Mouse (Mus musculus): ENCODE measurements around the gene Gm27027. TPM values are rescaled to one million over a fixed set of nuclear protein-coding genes. Genes with fewer than 3 reads are reported as not detected.

The Gm27027 gene
- total RNA-seq (2021), result not detected
- long read RNA-seq, experiment 1, result 0 reads
- long read RNA-seq, experiment 2, result 0 reads

DNA sequence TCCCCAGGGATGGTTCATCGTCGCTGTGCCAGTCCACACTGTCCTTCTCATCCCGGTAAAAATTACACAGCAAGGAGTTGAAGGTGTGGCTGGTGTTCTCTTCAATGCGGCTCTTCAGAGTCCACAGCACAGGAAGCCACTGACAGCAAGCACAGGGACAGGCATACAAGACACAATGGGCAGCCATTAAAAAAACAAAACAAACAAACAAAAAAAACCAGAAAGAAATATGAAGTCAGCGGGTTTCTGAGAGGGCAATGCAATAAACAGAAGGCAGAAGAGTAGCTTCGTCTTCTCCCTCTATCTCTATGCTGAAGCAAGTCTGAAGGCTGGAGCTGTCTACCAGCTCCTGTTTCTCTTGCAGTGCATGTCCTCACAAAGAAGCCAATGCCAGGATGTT lies at the start of gene Gm27027:
Gene Gm27027, minus strand, starts transcription at position 101 of the 400 bp plus-strand sequence.
- no peak for TF ChIP-seq CTCF (conservative IDR thresholded peaks at IDR 0.05)

DNA sequence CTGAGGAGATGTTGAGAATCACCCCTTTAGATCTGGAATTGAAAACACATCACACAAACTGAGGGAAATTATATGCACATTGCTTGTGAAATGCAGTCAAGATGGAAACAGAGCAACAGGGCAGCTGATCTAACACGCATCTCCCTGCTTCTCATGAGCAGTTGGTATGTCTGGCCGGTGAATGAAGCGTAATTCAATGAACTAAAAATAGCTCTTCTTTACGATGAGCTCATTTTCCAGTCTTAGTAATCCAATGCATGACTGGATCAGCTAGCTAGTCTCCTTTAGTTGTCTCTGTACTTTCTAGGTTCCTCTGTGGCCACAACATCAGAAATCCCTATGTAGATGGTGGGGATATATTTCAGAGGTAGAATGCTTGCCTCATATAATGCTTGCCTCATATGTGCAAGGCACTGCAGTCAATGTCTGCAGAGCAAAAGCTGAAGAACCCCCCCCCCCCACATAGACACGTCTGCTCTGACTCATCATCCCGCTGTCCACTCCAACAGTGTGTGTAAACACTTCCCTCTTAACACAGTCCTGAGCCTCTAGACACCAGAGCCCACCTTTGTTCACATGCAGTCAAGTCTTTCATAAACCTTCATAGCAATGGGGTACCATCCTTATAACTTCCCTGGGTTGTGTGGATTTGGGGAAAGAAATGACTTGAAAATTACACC lies 49.4 kb upstream of the Gm27027 start:
- no peak for TF ChIP-seq CTCF (conservative IDR thresholded peaks at IDR 0.05)
- DNase-seq (ENCODE audit: low spot score in 2 of 2), result no peak
- no peak overlapping the region for H3K27ac ChIP-seq
- no peak overlapping the region for H3K4me3 ChIP-seq

More for the DNA sequence above, at the start of gene Gm27027:
- no peak within 1 kb of the TSS for H3K27ac ChIP-seq
- no peak for DNase-seq (ENCODE audit: low spot score in 2 of 2)
- H3K4me3 ChIP-seq, result no peak within 1 kb of the TSS

DNA sequence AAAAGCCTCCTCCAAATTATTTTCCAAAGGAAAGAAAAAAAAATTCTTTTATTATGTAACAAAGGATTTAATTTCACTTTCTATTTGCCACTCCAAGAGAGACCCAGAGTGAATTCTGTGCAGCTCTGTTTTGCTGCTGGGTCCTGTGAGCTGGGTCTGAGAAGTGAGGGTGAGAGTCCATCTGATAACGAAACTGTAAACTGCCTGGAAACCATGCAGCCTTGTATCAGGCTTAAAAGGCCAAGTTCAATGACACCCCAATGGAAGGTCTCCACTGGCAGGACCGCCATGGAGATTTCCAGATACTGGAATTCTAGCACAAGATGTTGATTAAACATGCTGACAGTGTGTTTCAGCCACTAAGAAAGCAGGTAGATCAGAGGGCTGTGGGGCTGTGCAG lies 48.0 kb upstream of the Gm27027 start:
- Histone ChIP-seq H3K27ac (peak overlapping the region; percentile 91), H3K4me3 (peak overlapping the region; percentile 48)
- no peak for TF ChIP-seq CTCF (conservative IDR thresholded peaks at IDR 0.05)
- no peak for DNase-seq (ENCODE audit: low spot score in 2 of 2)

DNA sequence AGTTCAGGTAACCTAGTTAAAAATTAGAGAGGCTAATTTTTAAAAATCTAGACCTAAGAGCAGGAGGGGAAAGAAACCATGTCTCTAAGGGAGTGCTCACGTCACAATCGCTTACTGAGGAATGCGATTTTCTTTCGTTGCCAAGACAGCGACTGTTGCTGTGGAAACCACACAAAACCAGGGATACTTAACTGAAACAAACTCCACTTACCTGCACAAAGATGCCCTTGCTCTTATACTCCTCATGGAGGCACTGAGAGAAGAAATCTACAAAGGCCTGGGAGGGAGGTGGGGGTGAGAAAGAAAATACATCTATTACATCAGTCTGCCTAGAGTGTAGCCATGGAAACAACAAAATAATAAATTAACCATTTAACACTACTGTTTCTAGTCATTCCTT lies 47.5 kb upstream of the Gm27027 start:
- TF ChIP-seq CTCF (conservative IDR thresholded peaks at IDR 0.05), result no peak
- peak overlapping the region; percentile 48 for H3K4me3 ChIP-seq
- H3K27ac ChIP-seq, result peak overlapping the region; percentile 91

DNA sequence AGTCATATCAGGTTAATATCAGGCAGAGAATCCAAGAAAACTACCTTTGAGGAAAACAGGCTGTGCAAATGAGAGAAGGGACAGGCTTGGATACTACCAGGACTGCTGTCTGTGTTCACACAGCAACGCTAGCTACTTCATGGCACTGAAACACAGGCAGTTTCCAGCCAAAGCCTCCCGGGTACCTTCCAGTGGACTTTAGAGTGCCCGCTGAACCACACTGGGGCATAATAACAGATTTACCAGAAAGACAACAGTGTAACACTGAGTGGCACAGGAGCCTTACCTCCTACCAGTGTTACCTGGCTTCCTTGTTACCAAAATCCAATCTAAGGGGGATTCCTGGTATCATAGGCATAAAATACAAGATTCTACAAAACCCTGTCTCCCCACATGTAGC lies 46.3 kb upstream of the Gm27027 start:
- Histone ChIP-seq H3K27ac (no peak overlapping the region), H3K4me3 (peak overlapping the region; percentile 48; the same call in 1 of the 2 replicates)
- no peak for DNase-seq (ENCODE audit: low spot score in 2 of 2)
- TF ChIP-seq CTCF (conservative IDR thresholded peaks at IDR 0.05), result no peak

More for the DNA sequence above, 47.5 kb upstream of the Gm27027 start:
- peak; percentile 30 to 37 for DNase-seq (ENCODE audit: low spot score in 2 of 2)

DNA sequence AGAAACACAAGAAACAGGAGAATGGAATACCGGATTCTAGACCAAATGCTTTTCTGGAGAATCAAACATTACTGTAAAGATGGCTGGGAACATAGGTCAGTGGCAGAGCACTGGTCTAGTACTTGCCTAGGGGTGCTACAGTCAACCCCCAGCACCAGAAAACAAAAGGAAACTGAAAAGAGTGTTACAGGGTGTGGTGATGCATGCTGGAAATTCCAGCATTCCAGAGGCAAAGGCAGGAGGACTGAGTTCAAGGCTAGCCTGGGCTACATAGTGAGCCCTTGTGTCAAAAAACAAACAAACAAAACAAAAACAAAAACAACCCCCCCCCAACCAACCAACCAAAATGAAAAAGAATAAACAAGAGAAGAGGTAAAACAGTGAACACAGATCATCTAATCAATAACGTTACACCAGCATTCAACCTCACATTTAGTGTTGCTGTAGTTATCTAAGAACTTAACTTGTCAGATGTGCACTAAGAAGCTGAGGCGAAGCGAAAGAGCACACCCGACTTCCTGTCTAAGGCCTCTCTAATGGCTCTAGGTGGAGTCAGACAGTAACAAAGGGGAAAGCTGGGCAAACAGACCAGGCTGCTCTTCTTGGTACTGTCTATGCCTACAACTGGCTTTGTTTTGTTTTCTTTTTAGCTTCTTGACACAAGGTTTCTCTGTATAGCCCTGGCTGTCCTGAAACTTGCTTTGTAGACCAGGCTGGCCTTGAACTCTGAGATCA lies 44.4 kb upstream of the Gm27027 start:
- no peak overlapping the region for H3K27ac ChIP-seq
- no peak for TF ChIP-seq CTCF (conservative IDR thresholded peaks at IDR 0.05)
- no peak overlapping the region for H3K4me3 ChIP-seq
- no peak for DNase-seq (ENCODE audit: low spot score in 2 of 2)

DNA sequence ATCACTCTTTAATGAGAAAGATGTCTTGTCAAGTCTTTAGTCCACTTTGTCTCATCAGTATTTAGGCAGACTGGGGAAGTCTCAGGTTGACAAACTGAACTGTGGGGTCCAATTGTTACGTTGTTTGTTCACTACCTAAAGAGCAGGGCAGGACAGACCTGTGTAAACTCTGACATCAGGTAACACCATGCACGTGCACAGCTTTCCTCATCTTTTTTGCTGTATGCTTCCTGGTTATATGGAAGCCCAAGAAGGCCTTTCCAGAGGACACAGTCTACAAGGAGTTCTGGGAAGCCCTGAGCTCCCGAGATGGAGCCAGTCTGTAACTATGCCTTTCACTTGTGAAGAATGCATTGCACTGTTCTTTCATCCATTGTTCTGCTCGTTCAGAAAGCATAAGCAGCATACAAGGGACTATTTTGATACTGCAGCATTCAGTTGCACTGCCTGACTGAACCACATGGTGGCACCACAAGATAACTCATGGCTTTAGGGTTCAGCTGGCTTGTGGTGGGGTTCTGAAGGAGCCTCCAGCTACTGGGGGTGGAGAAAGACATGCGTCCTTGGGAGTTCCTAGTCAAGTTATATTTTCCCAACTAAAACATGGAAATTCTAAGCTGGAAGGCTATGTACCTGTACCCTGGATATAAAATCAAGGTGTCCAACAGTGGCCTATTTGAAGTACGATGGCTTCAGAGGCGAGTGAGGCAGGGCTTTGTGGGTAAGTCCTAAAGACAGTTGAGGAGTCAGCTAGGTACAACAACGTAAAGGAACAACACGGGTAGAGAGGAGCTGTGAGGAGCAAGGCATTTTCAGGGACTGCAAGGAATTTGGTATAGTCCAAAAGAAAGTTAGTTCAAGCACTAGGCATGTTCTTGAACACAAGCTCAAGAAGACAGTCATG lies 39.5 kb upstream of the Gm27027 start:
- DNase-seq (ENCODE audit: low spot score in 2 of 2), result peak; percentile 81 to 90
- Histone ChIP-seq H3K4me3 (no peak overlapping the region), H3K27ac (no peak overlapping the region)
- peak; percentile 98 for TF ChIP-seq CTCF (conservative IDR thresholded peaks at IDR 0.05)

DNA sequence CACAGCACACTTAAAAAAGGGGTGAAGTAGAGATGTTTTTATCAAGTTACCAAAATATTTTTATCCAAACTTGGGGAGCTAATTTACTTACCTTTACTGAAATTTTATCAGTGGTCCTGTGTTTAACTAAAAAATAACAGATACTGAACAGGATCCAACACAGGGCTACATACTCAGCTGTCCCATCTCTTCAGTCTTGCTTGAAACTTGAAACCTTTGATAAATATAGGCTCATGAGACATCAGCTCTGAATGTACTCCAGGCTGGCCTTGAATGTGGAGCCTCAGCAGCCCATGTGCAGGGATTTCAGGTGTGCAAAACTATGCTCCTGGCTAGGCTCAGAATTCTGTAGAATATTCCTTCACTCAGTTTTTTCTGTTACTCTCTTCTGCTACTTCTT lies 34.4 kb upstream of the Gm27027 start:
- TF ChIP-seq CTCF (conservative IDR thresholded peaks at IDR 0.05), result no peak
- H3K27ac ChIP-seq, result no peak overlapping the region
- no peak for DNase-seq (ENCODE audit: low spot score in 2 of 2)
- H3K4me3 ChIP-seq, result no peak overlapping the region

DNA sequence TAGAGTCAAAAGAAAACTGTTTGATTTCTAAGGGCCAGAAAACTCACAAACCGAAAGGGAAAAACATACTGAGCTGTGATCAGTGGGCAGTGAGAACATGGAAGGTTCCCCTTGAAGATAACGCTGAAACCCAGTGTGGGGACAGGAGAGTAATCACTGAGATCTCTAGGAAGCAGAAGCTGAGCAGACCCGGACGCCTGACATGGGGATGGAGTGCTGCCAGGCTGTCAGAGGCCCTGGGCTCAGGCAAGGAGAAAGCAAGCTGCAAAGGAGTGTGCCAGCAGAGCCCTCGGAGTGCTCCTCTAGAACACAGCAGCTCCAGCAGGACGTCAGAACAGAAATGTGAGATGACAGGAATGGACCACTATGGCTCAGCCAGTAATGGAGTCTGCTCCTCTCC lies 28.5 kb upstream of the Gm27027 start:
- no peak overlapping the region for H3K27ac ChIP-seq
- H3K4me3 ChIP-seq, result no peak overlapping the region
- no peak for TF ChIP-seq CTCF (conservative IDR thresholded peaks at IDR 0.05)
- no peak for DNase-seq (ENCODE audit: low spot score in 2 of 2)

DNA sequence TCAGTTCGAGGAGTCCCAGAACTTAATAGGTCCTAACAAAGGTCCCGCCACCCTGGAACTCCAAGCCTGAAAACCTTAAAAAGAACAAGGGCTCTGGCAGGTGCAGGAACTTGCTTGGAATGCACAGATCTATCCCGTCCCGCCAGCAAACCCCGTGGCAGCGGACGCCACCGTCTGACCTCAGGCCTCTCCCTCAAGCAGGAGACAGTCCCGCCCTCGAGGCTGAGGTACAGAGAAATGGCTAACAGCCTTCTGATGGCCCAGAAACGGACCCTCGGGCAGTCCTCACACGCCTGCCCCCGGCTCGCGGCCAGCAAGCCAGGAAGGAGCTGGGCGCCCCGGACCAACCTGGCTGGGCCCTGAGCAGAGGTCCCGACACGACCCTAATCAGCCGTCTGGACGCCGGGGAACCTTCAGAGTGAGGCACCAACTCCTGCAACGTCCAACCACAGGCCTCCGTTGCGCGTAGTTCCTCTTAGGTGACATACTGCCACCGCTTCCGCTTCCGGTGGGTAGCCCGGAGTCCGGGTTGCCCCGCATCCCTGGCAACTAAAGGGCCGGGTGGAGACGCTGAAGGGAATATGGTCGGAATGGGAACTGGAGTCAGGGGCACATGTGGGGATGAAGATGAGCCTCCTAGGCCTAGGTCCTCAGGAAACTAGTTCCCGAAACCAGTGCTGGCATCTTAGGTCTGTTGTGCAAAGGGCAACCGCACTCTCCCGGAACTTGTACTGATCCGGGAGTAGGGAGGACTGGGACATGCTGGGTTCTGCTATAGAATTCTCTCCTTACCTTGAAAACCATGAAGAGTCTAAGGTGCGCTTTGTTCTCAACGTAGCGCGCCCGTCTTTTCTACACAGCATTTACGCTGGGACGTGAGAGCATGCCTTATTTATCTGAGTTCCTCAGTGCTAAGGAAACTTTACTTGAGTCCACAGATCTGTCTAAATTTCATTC lies 14.5 kb upstream of the Gm27027 start, which contains the start of gene Alkbh3:
Gene Alkbh3, minus strand, starts transcription at position 473 of the 957 bp plus-strand sequence.
- TF ChIP-seq CTCF (conservative IDR thresholded peaks at IDR 0.05), result no peak
- H3K4me3 ChIP-seq, result peak within 1 kb of the TSS; percentile 68
- H3K27ac ChIP-seq, result peak within 1 kb of the TSS; percentile 90
- peak; percentile 92 to 96 for DNase-seq (ENCODE audit: low spot score in 2 of 2)

DNA sequence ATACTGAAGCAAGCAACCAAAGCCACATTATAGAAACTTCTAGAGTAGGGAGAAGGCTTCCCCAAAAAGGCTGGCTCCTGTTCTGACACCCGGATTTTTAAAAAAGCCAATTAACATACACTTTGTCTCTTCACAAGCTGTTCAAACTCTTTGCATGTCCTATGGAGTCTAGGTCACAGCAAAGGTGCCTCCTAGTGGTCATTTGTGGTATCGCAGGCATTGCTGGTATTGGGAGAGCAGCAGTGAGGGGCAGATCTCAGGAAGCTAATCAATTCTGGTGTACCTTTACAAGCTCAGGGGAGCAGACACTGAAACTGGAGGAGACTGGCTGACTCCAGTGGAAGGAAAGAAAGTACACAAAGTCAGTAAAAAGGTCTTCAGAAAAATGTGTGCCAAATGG lies 6.2 kb upstream of the Gm27027 start:
- H3K27ac ChIP-seq, result no peak overlapping the region
- peak; percentile 100 for TF ChIP-seq CTCF (conservative IDR thresholded peaks at IDR 0.05)
- no peak overlapping the region for H3K4me3 ChIP-seq
- DNase-seq (ENCODE audit: low spot score in 2 of 2), result peak; percentile 85 to 97

DNA sequence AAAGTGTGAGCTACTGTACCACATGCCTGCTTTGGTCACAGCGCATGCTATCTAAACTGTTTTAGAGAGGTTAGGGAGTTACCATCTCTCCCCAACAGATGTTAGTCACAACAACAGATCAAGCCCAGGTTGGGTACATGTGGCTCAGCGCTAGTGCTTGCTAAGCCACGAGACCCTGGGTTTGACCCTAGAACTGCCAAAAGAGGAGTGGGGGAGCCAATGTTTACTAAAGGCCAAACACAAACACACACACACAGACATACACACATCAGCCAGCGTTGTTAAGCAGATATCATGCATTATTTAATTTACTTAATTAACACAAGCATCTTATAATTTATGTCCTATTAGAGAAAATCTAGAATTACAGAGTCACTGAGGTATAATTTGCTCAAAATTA lies 5.8 kb upstream of the Gm27027 start:
- Histone ChIP-seq H3K4me3 (no peak overlapping the region), H3K27ac (no peak overlapping the region)
- TF ChIP-seq CTCF (conservative IDR thresholded peaks at IDR 0.05), result no peak
- DNase-seq (ENCODE audit: low spot score in 2 of 2), result no peak
